In the genomic region with DNA sequence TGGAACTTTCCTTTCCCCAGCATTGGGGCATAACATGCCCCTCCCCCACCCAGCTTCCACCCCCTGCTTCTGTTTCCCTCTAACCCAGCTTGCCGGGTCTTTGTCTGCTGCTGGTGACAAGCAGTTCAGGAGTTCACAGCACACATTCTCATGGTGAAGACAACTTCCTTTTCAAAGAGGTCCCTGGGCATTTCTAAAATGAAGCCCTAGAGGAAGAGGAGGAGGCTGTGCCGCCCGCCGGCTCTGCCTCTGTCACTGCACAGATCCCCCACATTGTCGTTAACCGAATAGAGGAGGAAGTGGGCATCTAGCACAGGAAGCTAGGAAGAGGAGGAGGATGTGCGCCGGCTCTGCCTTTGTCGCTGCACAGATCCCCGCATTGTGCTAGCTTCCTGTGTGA, we compare ENCODE assay signal across 8 mouse cellular contexts.
A peak's percentile ranks its signal among the peaks of the same experiment; 100 is the strongest.
DNase-seq lines count a peak whose midpoint lies in the region; ATAC-seq and TF ChIP-seq lines count a peak whose summit lies in the region.

No protein-coding gene starts in this region.

- no peaks in the 10 kb centered on the region for H3K36me3 ChIP-seq in intestine, embryonic 14.5 days (ENCODE audit: control insufficient read depth, insufficient read depth, low read length)
- H3K36me3 ChIP-seq in intestine, postnatal 0 days (ENCODE audit: control insufficient read depth, insufficient read depth) = no peaks in the 10 kb centered on the region
- no peaks in the 10 kb centered on the region for H3K36me3 ChIP-seq in ES-E14 (ENCODE audit: control insufficient read depth, insufficient read depth, low read length, poor library complexity, severe bottlenecking)
- no peaks in the 10 kb centered on the region for H3K36me3 ChIP-seq in heart, embryonic 14.5 days (ENCODE audit: control insufficient read depth, insufficient read depth, low read length)
- no peaks in the 10 kb centered on the region for H3K36me3 ChIP-seq in liver, embryonic 12.5 days

- peaks cover 32% of the 10 kb centered on the region for H3K4me1 ChIP-seq in intestine, embryonic 14.5 days (replicated peaks; ENCODE audit: control insufficient read depth, insufficient read depth, low read length)
- H3K4me1 ChIP-seq in intestine, postnatal 0 days (replicated peaks; ENCODE audit: control insufficient read depth, insufficient read depth, low read length) = no peaks in the 10 kb centered on the region; the same call in 1 of the 2 replicates
- peaks cover 8 to 36% of the 10 kb centered on the region in 2 experiments for H3K4me1 ChIP-seq in ES-E14 (ENCODE audit: control insufficient read depth in 2 of 2, insufficient read depth in 2 of 2, low read length in 2 of 2, poor library complexity in 1 of 2)
- peaks cover 29 to 46% of the 10 kb centered on the region in 2 experiments for H3K4me1 ChIP-seq in heart, embryonic 14.5 days (ENCODE audit: control insufficient read depth in 2 of 2, insufficient read depth in 2 of 2, low read length in 2 of 2)
- H3K4me1 ChIP-seq in liver, embryonic 12.5 days = peaks cover 38% of the 10 kb centered on the region

- no peak overlapping the region for H3K9ac ChIP-seq in intestine, embryonic 14.5 days (ENCODE audit: low read length)
- no peak overlapping the region for H3K9ac ChIP-seq in intestine, postnatal 0 days (ENCODE audit: low read depth, low read length)
- H3K9ac ChIP-seq in ES-E14 (ENCODE audit: insufficient read depth, low read depth, low read length, poor library complexity, severe bottlenecking) = peak overlapping the region; percentile 13; the same call in 1 of the 2 replicates
- H3K9ac ChIP-seq in heart, embryonic 14.5 days (ENCODE audit: low read length) = no peak overlapping the region
- no peak overlapping the region for H3K9ac ChIP-seq in liver, embryonic 12.5 days

- H3K9me3 ChIP-seq in intestine, embryonic 14.5 days (ENCODE audit: control insufficient read depth, low read length) = no peaks in the 10 kb centered on the region
- H3K9me3 ChIP-seq in intestine, postnatal 0 days (ENCODE audit: control insufficient read depth) = no peaks in the 10 kb centered on the region
- H3K9me3 ChIP-seq in ES-E14 (ENCODE audit: control insufficient read depth, insufficient read depth, low read depth, low read length) = no peaks in the 10 kb centered on the region
- H3K9me3 ChIP-seq in heart, embryonic 14.5 days (ENCODE audit: control insufficient read depth, low read length) = no peaks in the 10 kb centered on the region
- no peaks in the 10 kb centered on the region for H3K9me3 ChIP-seq in liver, embryonic 12.5 days (replicated peaks)

- DNase-seq in intestine, embryonic 14.5 days (ENCODE audit: low spot score) = no peak
- DNase-seq in ES-E14 (ENCODE audit: low read depth, low spot score) = no peak
- peak; percentile 40 for DNase-seq in retina, embryonic 14.5 days (ENCODE audit: low spot score)
- no peak for DNase-seq in urinary bladder, postnatal 4 days (ENCODE audit: low spot score in 2 of 2)
- DNase-seq in gastrocnemius, postnatal 10 days = no peak

- ATAC-seq in intestine, embryonic 14.5 days (replicated peaks; ENCODE audit: low FRiP score, low TSS enrichment, low read depth) = no peak
- ATAC-seq in intestine, postnatal 0 days = no peak
- no peak for ATAC-seq in heart, embryonic 14.5 days (ENCODE audit: insufficient number of reproducible peaks, insufficient read depth, low FRiP score, low read depth)
- no peak for ATAC-seq in liver, embryonic 12.5 days

- 34% methylated on average over 10 of the region's 10 CpGs for WGBS in intestine, embryonic 14.5 days
- WGBS in intestine, postnatal 0 days = 56% methylated on average over 10 of the region's 10 CpGs
- 31% methylated on average over 10 of the region's 10 CpGs for WGBS in heart, embryonic 14.5 days
- 10% methylated on average over 10 of the region's 10 CpGs for WGBS in liver, embryonic 12.5 days (ENCODE audit: insufficient replicate concordance)

- TF ChIP-seq CTCF in intestine, postnatal 0 days (IDR thresholded peaks at IDR 0.05; ENCODE audit: low read depth) = no peak

- H3K27ac ChIP-seq in intestine, embryonic 14.5 days (ENCODE audit: low read depth) = peak overlapping the region; percentile 35; the same call in 1 of the 2 replicates
- H3K27ac ChIP-seq in intestine, postnatal 0 days (ENCODE audit: low read depth, low read length) = no peak overlapping the region
- H3K27ac ChIP-seq in ES-E14 (ENCODE audit: insufficient read depth, low read depth, low read length, poor library complexity, severe bottlenecking) = peak overlapping the region; percentile 32
- H3K27ac ChIP-seq in heart, embryonic 14.5 days (replicated peaks in 1 of 2; ENCODE audit: control insufficient read depth in 1 of 2, insufficient read depth in 1 of 2, low read depth in 2 of 2, low read length in 2 of 2) = peak overlapping the region; percentile 23 to 29; a peak in 3 of 4 replicates
- H3K27ac ChIP-seq in liver, embryonic 12.5 days = 0 out of 2 replicates have a peak overlapping the region, but pooled peaks have one; percentile 22

- in situ Hi-C loops in ES-E14 (cut with MboI; ENCODE audit: low sequenced_read_pairs in 2 of 2, unreplicated experiment in 2 of 2) = no loop called here

- H3K4me3 ChIP-seq in intestine, embryonic 14.5 days (ENCODE audit: low read depth, low read length) = no peak overlapping the region
- no peak overlapping the region for H3K4me3 ChIP-seq in intestine, postnatal 0 days (ENCODE audit: low read depth, low read length)
- no peak overlapping the region; a peak in 1 of 4 replicates for H3K4me3 ChIP-seq in ES-E14 (ENCODE audit: insufficient read depth in 1 of 2, low read depth in 1 of 2, low read length in 2 of 2, poor library complexity in 1 of 2, severe bottlenecking in 1 of 2)
- H3K4me3 ChIP-seq in heart, embryonic 14.5 days (ENCODE audit: control insufficient read depth in 1 of 2, insufficient read depth in 1 of 2, low read depth in 1 of 2, low read length in 2 of 2) = no peak overlapping the region
- H3K4me3 ChIP-seq in liver, embryonic 12.5 days = no peak overlapping the region

- no peaks in the 10 kb centered on the region for H3K27me3 ChIP-seq in intestine, embryonic 14.5 days (replicated peaks; ENCODE audit: control insufficient read depth, insufficient read depth, low read length)
- no peaks in the 10 kb centered on the region for H3K27me3 ChIP-seq in intestine, postnatal 0 days (replicated peaks; ENCODE audit: control insufficient read depth, insufficient read depth, low read length)
- H3K27me3 ChIP-seq in heart, embryonic 14.5 days (ENCODE audit: control insufficient read depth, insufficient read depth, low read length) = peaks cover 4% of the 10 kb centered on the region; the same call in 1 of the 2 replicates
- peaks cover 28% of the 10 kb centered on the region for H3K27me3 ChIP-seq in liver, embryonic 12.5 days (replicated peaks)

- no peak overlapping the region for H3K4me2 ChIP-seq in intestine, embryonic 14.5 days (ENCODE audit: low read length)
- H3K4me2 ChIP-seq in intestine, postnatal 0 days (replicated peaks; ENCODE audit: low read depth) = no peak overlapping the region
- peak overlapping the region; percentile 27 for H3K4me2 ChIP-seq in heart, embryonic 14.5 days (ENCODE audit: low read length)
- peak overlapping the region; percentile 15 for H3K4me2 ChIP-seq in liver, embryonic 12.5 days

TF ChIP-seq in ES-E14, 5 proteins besides CTCF, POLR2A, EP300 and RAD21:
- TF ChIP-seq HCFC1 (IDR thresholded peaks at IDR 0.05; ENCODE audit: borderline replicate concordance, insufficient read depth, low read length) = no peak
- TF ChIP-seq CHD2 (IDR thresholded peaks at IDR 0.05; ENCODE audit: low read depth, low read length) = 0 out of 2 replicates have a peak, but pooled peaks have one; percentile 21
- TF ChIP-seq MAFK (IDR thresholded peaks at IDR 0.05; ENCODE audit: insufficient read depth, low read depth, low read length) = no peak
- no peak for TF ChIP-seq ZNF384 (IDR thresholded peaks at IDR 0.05; ENCODE audit: low read depth, low read length)
- TF ChIP-seq ZC3H11A (IDR thresholded peaks at IDR 0.05; ENCODE audit: borderline replicate concordance, low read depth, low read length) = no peak

Comparison
In these comparisons a context has a peak if more than half of its experiments do, and no peak if none do; other contexts are left out.
1. H3K4me2 ChIP-seq: peak in heart, embryonic 14.5 days (single experiment) and liver, embryonic 12.5 days (single experiment); none in intestine, embryonic 14.5 days (single experiment) and intestine, postnatal 0 days (single experiment).